17 mouse cellular contexts compared by ENCODE assay signal in genomic region chr1:135188197-135188596, GRCm38 (mm10). TPM values are rescaled to one million over a fixed set of nuclear protein-coding genes. Genes with fewer than 3 reads are reported as not detected.
DNase-seq lines count a peak whose midpoint lies in the region; ATAC-seq and TF ChIP-seq lines count a peak whose summit lies in the region.
"Had no signal": no experiment of that assay in that cellular context is flagged by ENCODE, and none has a peak within 500 bp of the region (broad histone marks: within the 10 kb centered on the region; RNA-seq: fewer than 3 reads in every experiment).

No protein-coding gene starts in this region.

- ATAC-seq in erythroblast, adult 5-6 weeks (replicated peaks; ENCODE audit: low FRiP score, poor library complexity, severe bottlenecking): no peak
- ATAC-seq in lung, postnatal 0 days: no peak
- ATAC-seq: intestine, postnatal 0 days had no signal

- H3K4me1 ChIP-seq in lung, postnatal 0 days (ENCODE audit: insufficient read depth, low read depth, low read length): no peaks in the 10 kb centered on the region

- no peaks in the 10 kb centered on the region for H3K27me3 ChIP-seq in lung, postnatal 0 days (replicated peaks; ENCODE audit: insufficient read depth, low read length)
- H3K27me3 ChIP-seq: stomach, embryonic 15.5 days had no signal

- WGBS in lung, postnatal 0 days: 49% methylated on average over 3 of the region's 3 CpGs

- H3K27ac ChIP-seq in lung, postnatal 0 days (ENCODE audit: low read length): no peak overlapping the region
- H3K27ac ChIP-seq: forebrain, embryonic 12.5 days; heart, embryonic 13.5 days; stomach, embryonic 15.5 days had no signal

- H3K36me3 ChIP-seq in lung, postnatal 0 days (ENCODE audit: insufficient read depth, low read length): no peaks in the 10 kb centered on the region
- H3K36me3 ChIP-seq: forebrain, embryonic 12.5 days; heart, embryonic 13.5 days; stomach, embryonic 15.5 days had no signal

- H3K4me3 ChIP-seq in lung, postnatal 0 days (ENCODE audit: low read depth, low read length): no peak overlapping the region
- H3K4me3 ChIP-seq: forebrain, embryonic 12.5 days; heart, embryonic 13.5 days; stomach, embryonic 15.5 days had no signal

- TF ChIP-seq EP300 in lung, postnatal 0 days (IDR thresholded peaks at IDR 0.05): no peak

- H3K9ac ChIP-seq in lung, postnatal 0 days (replicated peaks; ENCODE audit: low read depth): no peak overlapping the region
- H3K9ac ChIP-seq: forebrain, embryonic 12.5 days; heart, embryonic 13.5 days; stomach, embryonic 15.5 days had no signal

- H3K9me3 ChIP-seq in lung, postnatal 0 days (ENCODE audit: low read length): no peaks in the 10 kb centered on the region
- H3K9me3 ChIP-seq: forebrain, embryonic 12.5 days; heart, embryonic 13.5 days; stomach, embryonic 15.5 days had no signal

- TF ChIP-seq CTCF in lung, postnatal 0 days (IDR thresholded peaks at IDR 0.05): no peak

- DNase-seq in cerebellum, postnatal 14 days: peak; percentile 47 to 50
- no peak for DNase-seq in cerebellum, postnatal 36 days
- peak; percentile 29 for DNase-seq in testis, postnatal 14 days (ENCODE audit: low spot score)
- no peak for DNase-seq in testis, postnatal 10 days (ENCODE audit: low spot score)
- DNase-seq in gonadal fat pad, adult 2 months (ENCODE audit: low read depth): peak; percentile 49
- no peak for DNase-seq in lung, postnatal 14 days
- no peak for DNase-seq in lung, postnatal 0 days (ENCODE audit: low spot score)
- DNase-seq: left cerebral cortex, postnatal 4 days; lung, adult 18-20 months had no signal

- no peak overlapping the region for H3K4me2 ChIP-seq in lung, postnatal 0 days (replicated peaks; ENCODE audit: low read depth, low read length)
- H3K4me2 ChIP-seq: forebrain, embryonic 12.5 days; heart, embryonic 13.5 days; stomach, embryonic 15.5 days had no signal

RNA-seq across cellular contexts. Expression of gene Gpr37l1, which starts 20.7 kb away (rescaled TPM):
- 1.00 and 1.5 TPM in 2 replicates for polyA plus RNA-seq in gonadal fat pad, adult 2 months (2012; rRNA removed)
- total RNA-seq in erythroblast, adult 5-6 weeks (2015; ENCODE audit: low replicate concordance): 1.0 TPM in 1 of 2 replicates, not detected in the other
- total RNA-seq in erythroblast, adult 5-6 weeks (2017; ENCODE audit: low replicate concordance): not detected in 2 replicates
- polyA plus RNA-seq in lung, postnatal 0 days (2015; fragmentation: Nextera tagmentation; extraction: Ambion mirVana): 0.06 and 0.19 TPM in 2 replicates
- total RNA-seq: megakaryocyte-erythroid progenitor cell, adult 5-6 weeks had no signal
- polyA plus RNA-seq: C2C12; forebrain, embryonic 12.5 days; heart, embryonic 13.5 days; neural tube, embryonic 11.5 days had no signal

RNA-seq across cellular contexts. Expression of gene Arl8a, which starts 41.6 kb away (rescaled TPM):
- 64.5 and 86.7 TPM in 2 replicates for polyA plus RNA-seq in gonadal fat pad, adult 2 months (2012; rRNA removed)
- 22.3 and 23.4 TPM in 2 replicates for total RNA-seq in erythroblast, adult 5-6 weeks (2015; ENCODE audit: low replicate concordance)
- 7.2 and 11.9 TPM in 2 replicates for total RNA-seq in erythroblast, adult 5-6 weeks (2017; ENCODE audit: low replicate concordance)
- polyA plus RNA-seq in lung, postnatal 0 days (2015; fragmentation: Nextera tagmentation; extraction: Ambion mirVana): 51.8 and 56.3 TPM in 2 replicates

RNA-seq across cellular contexts. Expression of gene Ptpn7, which starts 55.7 kb away (rescaled TPM):
- 2.4 and 2.9 TPM in 2 replicates for polyA plus RNA-seq in gonadal fat pad, adult 2 months (2012; rRNA removed)
- total RNA-seq in erythroblast, adult 5-6 weeks (2015; ENCODE audit: low replicate concordance): 14.6 and 15.5 TPM in 2 replicates
- total RNA-seq in erythroblast, adult 5-6 weeks (2017; ENCODE audit: low replicate concordance): 22.7 and 23.9 TPM in 2 replicates
- polyA plus RNA-seq in lung, postnatal 0 days (2015; fragmentation: Nextera tagmentation; extraction: Ambion mirVana): 2.9 and 3.0 TPM in 2 replicates

Comparison
In these comparisons a context has a peak if more than half of its experiments do, and no peak if none do; other contexts are left out.
1. DNase-seq: peak in cerebellum, postnatal 14 days (2 of 2), testis, postnatal 14 days (single experiment) and gonadal fat pad, adult 2 months (single experiment); none in cerebellum, postnatal 36 days (0 of 2), testis, postnatal 10 days (single experiment), lung, postnatal 14 days (single experiment) and lung, postnatal 0 days (single experiment).